Mouse (Mus musculus) ZHBTc4 (cell line): ENCODE measurements around the gene Meis1.

Experiments used
- DNase-seq: peaks from one replicate; pipeline ENCODE4 v3.0.0-alpha.2; 2011; ENCODE audit warnings: low read depth, low spot score

Gene Meis1

GRCm38 (mm10) chr11:19018489-19019203 lies at the start of gene Meis1:
Gene Meis1 (minus strand): TSS chr11:19018985.
- peak; percentile 88 for DNase-seq

GRCm38 (mm10) chr11:19067334-19067733 lies 48.5 kb upstream of the Meis1 start:
- DNase-seq: no peak

- no peak for DNase-seq
Observed at GRCm38 (mm10) chr11:19049276-19049675, 30.5 kb upstream of the Meis1 start.

- DNase-seq: no peak
Observed at GRCm38 (mm10) chr11:19036595-19037166, 17.9 kb upstream of the Meis1 start.

- peak; percentile 74 for DNase-seq
Observed at GRCm38 (mm10) chr11:19026581-19027561, 8.1 kb upstream of the Meis1 start.

- peak; percentile 41 for DNase-seq
Observed at GRCm38 (mm10) chr11:19025976-19026520, 7.3 kb upstream of the Meis1 start.

- peak; percentile 67 for DNase-seq
Observed at GRCm38 (mm10) chr11:19024496-19025265, 5.9 kb upstream of the Meis1 start.

GRCm38 (mm10) chr11:19023356-19023755 lies 4.6 kb upstream of the Meis1 start:
- no peak for DNase-seq

GRCm38 (mm10) chr11:19022576-19022975 lies 3.8 kb upstream of the Meis1 start:
- DNase-seq: no peak

- DNase-seq: peak; percentile 62
Observed at GRCm38 (mm10) chr11:19020951-19021710, 2.3 kb upstream of the Meis1 start.

GRCm38 (mm10) chr11:19020371-19020824 lies 1.6 kb upstream of the Meis1 start:
- peak; percentile 94 for DNase-seq

- peak; percentile 73 for DNase-seq
Observed at GRCm38 (mm10) chr11:19019204-19020171, 703 bp upstream of the Meis1 start.

- DNase-seq: no peak
Observed at GRCm38 (mm10) chr11:19017719-19018413, 919 bp downstream of the Meis1 start.

- no peak for DNase-seq
Observed at GRCm38 (mm10) chr11:19017262-19017661, 1.5 kb downstream of the Meis1 start.

- DNase-seq: no peak
Observed at GRCm38 (mm10) chr11:19016481-19017220, 2.1 kb downstream of the Meis1 start.

GRCm38 (mm10) chr11:19015731-19016461 lies 2.9 kb downstream of the Meis1 start:
- DNase-seq: peak; percentile 51

GRCm38 (mm10) chr11:19015381-19015730 lies 3.4 kb downstream of the Meis1 start:
- DNase-seq: no peak
